Mouse (Mus musculus) embryonic facial prominence, embryonic 12.5 days (tissue): ENCODE data around the gene Ass1. TPM values are rescaled to one million over a fixed set of nuclear protein-coding genes. Genes with fewer than 3 reads are reported as not detected.
A peak's percentile ranks its signal among the peaks of the same experiment; 100 is the strongest.

ENCODE experiments used
- ATAC-seq: fragments of 200-750 bp; cut with Nextera tagmentation; 2 replicates; pipeline ENCODE4 v1.8.0; 2017; ENCODE audit not compliant: insufficient number of reproducible peaks, insufficient read depth, low FRiP score, low TSS enrichment
- H3K27ac ChIP-seq: fragments of 300-500 bp; sonication (generic); 2 replicates; pipeline ENCODE4 v1.5.1; 2016; ENCODE audit warnings: mild to moderate bottlenecking
- H3K27me3 ChIP-seq: fragments of 300-500 bp; sonication (generic); 2 replicates; pipeline ENCODE4 v1.6.1; 2016; ENCODE audit warnings: mild to moderate bottlenecking, moderate library complexity
- H3K36me3 ChIP-seq: fragments of 300-500 bp; sonication (generic); 2 replicates; pipeline ENCODE4 v1.6.1; 2016; ENCODE audit warnings: mild to moderate bottlenecking
- H3K4me1 ChIP-seq: fragments of 300-500 bp; sonication (generic); 2 replicates; pipeline ENCODE4 v1.6.1; 2016
- H3K4me2 ChIP-seq: fragments of 300-500 bp; sonication (generic); replicated peaks from 2 replicates; pipeline ENCODE4 v1.6.1; 2016; ENCODE audit warnings: mild to moderate bottlenecking, moderate library complexity
- H3K4me3 ChIP-seq: fragments of 300-500 bp; sonication (generic); 2 replicates; pipeline ENCODE4 v1.5.1; 2016; ENCODE audit warnings: mild to moderate bottlenecking
- H3K9ac ChIP-seq: fragments of 300-500 bp; sonication (generic); 2 replicates; pipeline ENCODE4 v1.6.1; 2016; ENCODE audit warnings: mild to moderate bottlenecking, moderate library complexity
- H3K9me3 ChIP-seq: fragments of 300-500 bp; sonication (generic); 2 replicates; pipeline ENCODE4 v1.6.1; 2016; ENCODE audit warnings: mild to moderate bottlenecking, moderate library complexity
- WGBS: fragments of 180-500 bp; shearing (Covaris S2); methylation state at CpG from one replicate; pipeline ENCODE4 v1.1.7; 2016; 5-methylcytosine and 5-hydroxymethylcytosine counted together
- polyA plus RNA-seq: library from polyadenylated mRNA; unstranded; fragments of >200 nt; fragmentation: Nextera tagmentation; extraction: Ambion mirVana; gene quantifications from 2 replicates; pipeline ENCODE4 v1.2.1, GENCODE M21; 2016

The Ass1 gene
- polyA plus RNA-seq, 1 experiment from 2014 or later = 9.3 TPM

DNA sequence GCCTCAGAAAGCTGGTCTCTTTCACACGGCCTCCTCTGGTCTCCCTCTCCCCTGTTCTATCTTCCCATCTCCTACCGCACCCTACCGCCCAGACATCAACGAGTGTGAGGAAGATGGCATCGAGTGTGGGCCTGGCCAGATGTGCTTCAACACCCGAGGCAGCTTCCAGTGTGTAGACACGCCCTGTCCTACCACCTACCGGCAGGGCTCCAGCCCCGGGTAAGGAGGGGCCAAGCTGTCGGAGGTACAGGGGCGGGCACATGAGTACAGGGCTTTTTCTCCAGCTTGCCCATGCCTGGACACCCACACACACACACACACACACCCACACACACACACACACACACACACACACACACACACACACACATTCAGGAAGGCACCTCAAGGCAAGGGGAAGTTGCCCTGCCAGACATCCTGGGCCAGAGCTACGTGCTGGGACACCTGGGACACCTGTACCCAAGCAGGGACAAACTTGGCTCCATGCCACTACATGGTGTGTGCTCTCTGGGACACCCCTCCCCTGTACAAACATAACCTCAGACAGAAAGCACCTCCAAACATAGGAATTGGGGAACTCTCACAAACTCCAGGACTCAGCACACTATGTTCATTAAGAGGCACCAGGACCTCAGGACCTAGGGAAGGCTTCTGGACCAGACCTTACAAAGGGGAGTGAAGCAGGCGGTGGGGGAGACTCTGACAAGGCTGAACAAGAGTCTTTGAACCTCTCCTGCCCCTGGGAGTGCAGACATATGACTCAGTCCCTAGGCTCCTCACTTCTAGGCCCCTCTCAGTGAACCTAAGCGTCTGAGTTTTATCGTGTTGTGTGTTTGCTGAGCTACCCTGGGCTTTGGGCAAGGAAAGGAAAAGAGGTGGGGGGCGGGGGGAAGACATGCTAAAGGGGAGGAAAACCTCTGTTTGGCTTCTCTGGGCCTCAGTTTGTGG lies 10.7 kb upstream of the Ass1 start:
- Histone ChIP-seq H3K4me1 (peaks cover 10% of the 10 kb centered on the region; the same call in 1 of the 2 replicates), H3K9ac (peak overlapping the region; percentile 42; the same call in 1 of the 2 replicates), H3K27ac (no peak overlapping the region), H3K36me3 (no peaks in the 10 kb centered on the region), H3K4me2 (peak overlapping the region; percentile 83), H3K9me3 (no peaks in the 10 kb centered on the region), H3K4me3 (peak overlapping the region; percentile 46; the same call in 1 of the 2 replicates), H3K27me3 (peaks cover 43% of the 10 kb centered on the region)
- 39% methylated on average over 16 of the region's 16 CpGs for WGBS
- no peak for ATAC-seq

DNA sequence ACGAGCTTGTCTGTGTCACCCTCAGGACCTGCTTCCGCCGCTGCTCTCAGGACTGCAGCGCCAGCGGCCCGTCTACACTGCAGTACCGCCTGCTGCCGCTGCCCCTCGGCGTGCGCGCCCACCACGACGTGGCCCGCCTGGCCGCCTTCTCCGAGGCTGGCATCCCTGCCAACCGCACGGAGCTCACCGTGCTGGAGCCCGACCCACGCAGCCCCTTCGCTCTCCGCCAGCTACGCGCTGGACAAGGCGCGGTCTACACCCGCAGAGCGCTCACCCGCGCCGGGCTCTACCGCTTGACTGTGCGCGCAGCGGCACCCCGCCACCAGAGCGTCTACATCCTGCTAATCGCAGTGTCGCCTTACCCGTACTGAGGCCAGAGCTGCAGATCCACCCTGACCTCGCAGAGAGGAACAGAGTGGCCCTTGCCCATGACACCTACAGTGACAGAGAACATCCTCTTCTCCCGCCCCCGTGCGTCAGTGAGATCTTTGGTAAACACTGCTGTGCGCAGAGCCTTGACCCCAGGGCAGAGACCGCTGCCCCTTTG lies 9.9 kb upstream of the Ass1 start:
- WGBS = under 1% methylated on average over 48 of the region's 48 CpGs
- Histone ChIP-seq H3K27ac (no peak overlapping the region), H3K9ac (peak overlapping the region; percentile 42)

DNA sequence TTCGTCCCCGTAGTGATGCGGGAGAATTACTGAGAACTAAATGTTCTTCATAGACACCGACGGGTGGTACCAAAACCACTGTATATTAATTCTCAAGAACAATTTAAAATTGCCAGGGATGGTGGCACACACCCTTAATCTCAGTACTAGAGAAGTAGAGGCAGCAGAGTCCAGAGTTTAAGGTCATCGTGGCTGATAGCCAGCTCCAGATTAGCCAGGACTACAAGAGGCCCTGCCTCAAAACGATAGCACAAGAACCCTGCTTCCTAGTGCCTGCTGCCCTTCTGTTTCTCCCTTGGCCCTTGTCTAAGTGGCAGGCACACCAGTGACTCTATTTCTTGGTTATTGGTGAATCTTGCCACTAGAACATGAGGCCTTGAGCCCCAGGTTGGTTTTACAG lies 9.1 kb upstream of the Ass1 start:
- Histone ChIP-seq H3K4me2 (no peak overlapping the region), H3K4me3 (no peak overlapping the region), H3K9ac (no peak overlapping the region), H3K36me3 (no peaks in the 10 kb centered on the region), H3K27ac (no peak overlapping the region), H3K27me3 (peaks cover 43% of the 10 kb centered on the region), H3K4me1 (peaks cover 5% of the 10 kb centered on the region; the same call in 1 of the 2 replicates), H3K9me3 (no peaks in the 10 kb centered on the region)
- WGBS = 81% methylated on average over 7 of the region's 7 CpGs
- ATAC-seq = no peak

More for the DNA sequence above, 9.9 kb upstream of the Ass1 start:
- H3K9me3 ChIP-seq = no peaks in the 10 kb centered on the region
- no peaks in the 10 kb centered on the region for H3K36me3 ChIP-seq
- H3K27me3 ChIP-seq = peaks cover 43% of the 10 kb centered on the region
- ATAC-seq = no peak
- peaks cover 5% of the 10 kb centered on the region; the same call in 1 of the 2 replicates for H3K4me1 ChIP-seq
- peak overlapping the region; percentile 46 for H3K4me3 ChIP-seq
- peak overlapping the region; percentile 83 for H3K4me2 ChIP-seq

DNA sequence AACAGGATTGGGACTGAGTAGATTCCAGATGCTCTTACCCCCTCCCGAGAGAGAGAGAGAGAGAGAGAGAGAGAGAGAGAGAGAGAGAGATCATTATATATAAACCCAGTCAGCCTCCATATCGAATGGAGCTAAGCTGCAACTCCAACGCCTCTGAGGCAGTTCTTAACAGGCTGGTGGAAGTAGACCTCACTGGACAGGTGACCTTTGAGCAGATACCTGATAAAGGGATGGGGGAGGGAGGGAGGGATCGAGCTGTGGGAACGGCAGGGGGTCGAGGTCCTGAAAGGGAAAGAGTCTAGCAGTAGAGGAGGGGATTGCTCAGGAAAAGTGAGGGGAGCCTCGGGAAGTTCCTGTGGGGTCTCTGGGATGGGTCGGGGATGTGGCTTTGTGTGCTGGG lies 8.0 kb upstream of the Ass1 start:
- Histone ChIP-seq H3K4me1 (peaks cover 5% of the 10 kb centered on the region; the same call in 1 of the 2 replicates), H3K9ac (no peak overlapping the region), H3K27me3 (peaks cover 43% of the 10 kb centered on the region), H3K4me3 (no peak overlapping the region), H3K36me3 (no peaks in the 10 kb centered on the region), H3K27ac (no peak overlapping the region), H3K4me2 (no peak overlapping the region), H3K9me3 (no peaks in the 10 kb centered on the region)
- no peak for ATAC-seq
- WGBS = 36% methylated on average over 8 of the region's 8 CpGs

DNA sequence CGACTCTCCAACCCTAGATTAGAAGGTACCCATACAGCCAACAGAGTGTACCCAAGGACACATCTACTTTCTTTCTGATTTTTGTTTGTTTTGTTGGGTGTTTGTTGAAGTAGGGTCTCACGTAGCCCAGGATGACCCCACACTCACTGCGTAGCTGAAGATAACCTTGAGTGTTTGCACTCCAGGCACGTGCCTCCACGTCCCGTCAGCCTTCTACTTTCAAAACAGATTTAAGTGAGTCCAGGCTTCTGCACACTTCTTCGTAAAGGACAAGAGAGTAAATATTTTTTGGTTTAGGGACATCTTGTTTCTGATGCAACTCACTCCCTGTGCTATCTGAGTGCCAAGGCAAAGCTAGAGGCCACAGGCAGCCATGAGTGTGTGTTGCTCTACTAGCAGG lies 6.8 kb upstream of the Ass1 start:
- ATAC-seq = no peak
- H3K27me3 ChIP-seq = peaks cover 36% of the 10 kb centered on the region
- H3K9me3 ChIP-seq = no peaks in the 10 kb centered on the region
- H3K36me3 ChIP-seq = no peaks in the 10 kb centered on the region
- 78% methylated on average over 7 of the region's 7 CpGs for whole genome bisulfite sequencing
- H3K4me2 ChIP-seq = no peak overlapping the region
- H3K4me3 ChIP-seq = no peak overlapping the region
- H3K4me1 ChIP-seq = peaks cover 5% of the 10 kb centered on the region; the same call in 1 of the 2 replicates
- H3K27ac ChIP-seq = no peak overlapping the region
- no peak overlapping the region for H3K9ac ChIP-seq

DNA sequence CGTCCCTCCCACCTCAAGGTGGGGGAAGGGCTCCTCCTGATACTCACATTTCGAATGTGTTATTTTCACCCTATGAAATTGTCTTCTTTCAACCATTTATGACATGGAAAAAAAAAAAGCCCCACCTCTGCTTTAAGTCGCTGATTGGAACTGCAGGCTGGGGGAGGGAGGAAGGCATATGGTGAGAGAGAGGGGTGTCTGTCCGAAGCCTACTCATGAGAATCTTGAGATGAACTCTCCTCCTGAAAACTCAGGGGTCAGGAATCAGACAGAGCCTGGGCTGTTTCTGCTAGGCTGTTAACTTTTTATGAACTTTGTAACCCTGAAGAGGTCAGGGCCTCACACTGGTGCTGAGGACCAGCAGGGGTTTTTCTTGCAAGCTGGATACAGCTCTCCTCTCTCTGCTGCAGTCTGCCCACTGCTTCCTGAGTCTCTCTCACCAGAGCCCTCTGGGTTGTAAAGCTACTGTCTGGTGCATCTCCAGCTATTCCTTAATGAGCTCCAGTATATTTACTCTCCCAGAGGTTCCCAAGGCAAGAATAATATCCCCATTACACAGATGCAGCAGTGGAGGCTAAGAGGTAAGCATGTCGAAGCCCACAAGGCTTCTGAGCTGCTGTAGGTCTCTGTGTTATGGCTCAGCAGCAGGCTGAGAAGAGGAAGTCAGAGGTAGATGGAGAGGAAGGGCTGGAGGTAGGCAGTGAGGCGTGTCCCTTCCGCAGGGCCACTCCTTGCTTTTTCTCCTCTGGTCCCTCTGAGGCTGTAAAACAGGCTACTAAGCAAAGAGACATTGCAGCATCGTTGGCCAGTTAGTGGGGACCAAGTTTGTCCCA lies 6.1 kb upstream of the Ass1 start:
- ATAC-seq = no peak
- no peak overlapping the region for H3K4me3 ChIP-seq
- no peak overlapping the region for H3K4me2 ChIP-seq
- peaks cover 5% of the 10 kb centered on the region; the same call in 1 of the 2 replicates for H3K4me1 ChIP-seq
- H3K9ac ChIP-seq = no peak overlapping the region
- H3K27ac ChIP-seq = no peak overlapping the region
- no peaks in the 10 kb centered on the region for H3K36me3 ChIP-seq
- peaks cover 30% of the 10 kb centered on the region for H3K27me3 ChIP-seq
- 46% methylated on average over 8 of the region's 8 CpGs for WGBS
- no peaks in the 10 kb centered on the region for H3K9me3 ChIP-seq

DNA sequence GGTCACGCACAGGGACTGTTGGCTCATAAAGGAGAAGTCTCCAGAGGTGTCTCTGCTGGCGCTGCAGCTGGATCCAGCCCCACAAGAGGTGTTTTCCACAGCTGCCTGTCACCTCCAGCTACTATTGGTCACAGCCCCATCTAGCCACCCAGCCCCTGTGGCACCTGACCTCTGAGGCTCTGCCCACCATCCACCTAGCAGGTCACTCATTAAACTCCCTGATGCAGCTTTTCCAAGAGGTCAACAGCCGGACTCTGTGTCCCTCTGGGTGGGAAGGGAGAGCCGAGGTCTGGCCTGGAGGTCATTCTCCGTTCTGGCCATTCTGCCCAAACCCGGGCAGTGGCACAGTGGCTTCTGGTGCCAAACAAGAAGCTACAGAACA lies 5.5 kb upstream of the Ass1 start:
- no peaks in the 10 kb centered on the region for H3K36me3 ChIP-seq
- no peak for ATAC-seq
- H3K9ac ChIP-seq = no peak overlapping the region
- H3K27ac ChIP-seq = no peak overlapping the region
- H3K4me1 ChIP-seq = peaks cover 5% of the 10 kb centered on the region; the same call in 1 of the 2 replicates
- no peak overlapping the region for H3K4me2 ChIP-seq
- WGBS = 72% methylated on average over 6 of the region's 6 CpGs
- H3K9me3 ChIP-seq = no peaks in the 10 kb centered on the region
- H3K27me3 ChIP-seq = peaks cover 30% of the 10 kb centered on the region
- H3K4me3 ChIP-seq = no peak overlapping the region

DNA sequence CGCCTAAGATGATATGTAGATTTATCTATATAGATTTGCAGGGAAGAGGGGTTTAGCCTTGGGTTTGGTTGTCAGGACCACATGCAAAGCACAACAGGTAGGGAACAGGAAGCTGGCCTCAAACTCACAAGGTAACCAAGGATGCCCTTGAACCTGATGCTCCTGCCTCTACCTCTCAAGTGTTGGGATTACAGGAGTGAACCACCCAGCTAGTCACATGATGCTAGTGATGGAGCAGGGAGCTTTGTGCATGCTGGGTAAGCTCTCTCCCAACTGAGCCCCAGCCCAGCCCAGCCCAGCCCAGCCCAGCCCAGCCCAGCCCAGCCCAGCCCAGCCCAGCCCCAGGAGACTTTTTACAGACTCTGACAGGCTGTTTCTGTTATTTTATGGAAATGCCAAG lies 2.5 kb upstream of the Ass1 start:
- WGBS = 77% methylated on average over 1 of the region's 1 CpGs
- H3K36me3 ChIP-seq = no peaks in the 10 kb centered on the region
- H3K4me3 ChIP-seq = no peak overlapping the region
- H3K27ac ChIP-seq = no peak overlapping the region
- H3K4me1 ChIP-seq = peaks cover 10% of the 10 kb centered on the region
- H3K9me3 ChIP-seq = no peaks in the 10 kb centered on the region
- peaks cover 37% of the 10 kb centered on the region for H3K27me3 ChIP-seq
- H3K4me2 ChIP-seq = no peak overlapping the region
- no peak for ATAC-seq
- no peak overlapping the region for H3K9ac ChIP-seq

DNA sequence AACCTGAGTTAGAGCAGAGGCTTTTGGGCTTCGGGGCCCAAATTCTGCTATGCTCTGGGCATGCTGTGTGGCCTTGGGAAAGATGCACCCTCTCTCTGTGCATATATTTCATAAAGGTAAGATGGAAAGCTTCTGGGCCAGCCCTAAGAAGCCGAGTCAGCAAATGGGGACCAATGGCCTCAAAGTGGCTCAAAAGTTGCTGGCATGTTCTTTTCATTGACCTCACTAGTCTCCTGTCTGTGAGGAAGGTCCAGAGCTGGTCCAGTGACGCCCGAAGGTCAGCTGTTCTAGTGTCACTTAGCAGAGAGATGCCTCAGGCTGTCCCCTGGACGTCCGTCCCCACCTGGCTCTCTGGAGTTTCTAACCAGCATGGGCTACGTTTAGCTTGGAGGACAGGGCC lies 1.1 kb upstream of the Ass1 start:
- no peak overlapping the region for H3K4me2 ChIP-seq
- H3K9me3 ChIP-seq = no peaks in the 10 kb centered on the region
- WGBS = 69% methylated on average over 7 of the region's 7 CpGs
- H3K27me3 ChIP-seq = peaks cover 37% of the 10 kb centered on the region
- no peak overlapping the region for H3K9ac ChIP-seq
- no peak overlapping the region for H3K4me3 ChIP-seq
- no peak for ATAC-seq
- H3K4me1 ChIP-seq = peaks cover 10% of the 10 kb centered on the region
- H3K27ac ChIP-seq = no peak overlapping the region
- H3K36me3 ChIP-seq = no peaks in the 10 kb centered on the region

DNA sequence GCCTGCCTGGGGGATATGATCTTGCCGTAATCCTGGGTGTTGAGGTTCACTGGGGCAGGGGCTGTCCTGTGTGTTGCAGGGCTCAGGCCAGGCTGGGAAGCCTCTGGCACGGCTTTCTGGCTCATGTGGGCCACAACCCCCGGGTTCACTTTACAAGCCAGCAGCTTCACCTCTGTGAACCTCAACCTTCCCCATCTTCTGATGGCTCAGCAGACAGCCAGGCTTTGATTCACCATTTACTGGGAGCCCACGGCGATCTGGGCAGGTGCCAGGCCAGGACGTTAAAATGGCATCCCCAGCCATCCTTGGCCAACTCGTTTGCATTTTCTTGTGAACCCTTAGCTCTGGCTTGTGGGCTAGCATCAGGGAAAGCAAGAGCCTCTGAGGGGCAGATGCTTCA lies 527 bp upstream of the Ass1 start:
- no peaks in the 10 kb centered on the region for H3K36me3 ChIP-seq
- peak overlapping the region; percentile 43 for H3K4me3 ChIP-seq
- H3K4me2 ChIP-seq = peak overlapping the region; percentile 92
- no peak overlapping the region for H3K27ac ChIP-seq
- no peak for ATAC-seq
- H3K9ac ChIP-seq = no peak overlapping the region
- H3K9me3 ChIP-seq = no peaks in the 10 kb centered on the region
- H3K4me1 ChIP-seq = peaks cover 10% of the 10 kb centered on the region
- peaks cover 35% of the 10 kb centered on the region for H3K27me3 ChIP-seq
- 31% methylated on average over 7 of the region's 7 CpGs for WGBS

DNA sequence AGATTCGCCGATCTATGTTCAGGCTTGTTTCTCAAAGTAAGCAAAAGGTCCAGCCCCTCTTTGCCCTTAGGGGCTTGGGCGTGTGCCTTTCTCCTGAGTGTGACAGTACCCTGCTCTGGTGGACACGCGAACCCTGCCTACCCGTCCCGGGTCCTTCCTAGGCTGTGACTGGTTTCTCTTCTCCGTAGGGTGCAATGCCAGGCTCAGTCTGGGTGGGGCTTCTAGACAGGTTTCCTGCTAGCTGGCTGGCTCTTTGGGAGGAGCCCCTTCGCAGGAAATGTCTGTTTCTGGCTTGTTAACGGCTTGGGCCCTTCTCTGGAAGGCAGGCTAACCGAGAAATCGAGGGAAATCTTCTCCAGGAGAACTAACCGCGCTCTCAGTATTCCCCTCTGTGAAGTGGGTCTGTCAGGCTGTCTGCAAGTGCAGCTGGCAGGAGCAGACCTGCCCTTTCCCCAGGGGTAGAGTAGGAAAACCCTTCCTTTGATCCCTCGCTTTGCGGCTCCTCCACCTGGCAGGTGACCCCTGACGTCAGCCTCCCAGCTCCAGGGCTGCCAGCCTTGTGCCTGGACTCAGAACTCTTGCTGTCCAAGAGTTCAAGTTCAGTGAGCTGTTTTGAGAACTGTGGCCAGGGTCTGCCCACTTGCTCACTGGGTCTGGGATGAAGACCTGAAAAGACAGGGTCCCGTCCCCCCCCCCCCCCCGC lies 827 bp downstream of the Ass1 start:
- Histone ChIP-seq H3K4me2 (peak overlapping the region; percentile 92), H3K27ac (no peak overlapping the region), H3K36me3 (no peaks in the 10 kb centered on the region), H3K9ac (peak overlapping the region; percentile 39; the same call in 1 of the 2 replicates), H3K4me1 (peaks cover 10% of the 10 kb centered on the region), H3K4me3 (peak overlapping the region; percentile 43), H3K27me3 (peaks cover 35% of the 10 kb centered on the region), H3K9me3 (no peaks in the 10 kb centered on the region)
- ATAC-seq = no peak
- WGBS = 7% methylated on average over 17 of the region's 19 CpGs
